Mouse (Mus musculus) heart, postnatal 36 days (tissue): ENCODE data around the gene Cacng7. TPM values are rescaled to one million over a fixed set of nuclear protein-coding genes. Genes with fewer than 3 reads are reported as not detected.

ENCODE experiments used
- microRNA-seq, 2 experiments: library from miRNA; unstranded; fragments of <30 nt; microRNA quantifications; one replicate each; pipeline ENCODE4 v1.2.0; 2021; ENCODE audit warnings: borderline number of aligned reads in 2 of 2
- total RNA-seq, 2 experiments: library from RNA; stranded (reverse); gene quantifications; 2 replicates each; pipeline ENCODE4 v1.2.3; 2021

Gene Cacng7
- total RNA-seq, 2 experiments from 2014 or later: 3.7 to 4.7 TPM

Small RNA genes lying within 50 kb of the gene (microRNA-seq; reads per million reads assigned to microRNA genes)
- 0 to 1.3 reads per million in 2 experiments for gene Gm23450

Other genes starting within 250 kb of the Cacng7 start
- gene AU018091, start 163.8 kb upstream of the Cacng7 start, total RNA-seq: not detected
- gene Nlrp12, start 83.2 kb upstream of the Cacng7 start, total RNA-seq: not detected
- 100 to 1,000 TPM; 160 to 162 TPM for gene Myadm, start 43.9 kb upstream of the Cacng7 start, total RNA-seq
- 1 to 10 TPM; 1.8 to 2.5 TPM for gene Prkcg, start 43.8 kb upstream of the Cacng7 start, total RNA-seq
- gene Cacng8, start 57.7 kb downstream of the Cacng7 start, total RNA-seq: not detected
- 1 to 10 TPM; 1.3 to 1.9 TPM for gene Cacng6, start 91.2 kb downstream of the Cacng7 start, total RNA-seq
- not detected for gene Tarm1, start 169.7 kb downstream of the Cacng7 start, total RNA-seq